Mouse (Mus musculus): ENCODE results near the gene Pitx3.

- TF ChIP-seq CTCF (IDR thresholded peaks at IDR 0.05; ENCODE audit: extremely low read depth, insufficient read depth, insufficient read length, insufficient replicate concordance): no peak
- TF ChIP-seq POLR2A (IDR thresholded peaks at IDR 0.05; ENCODE audit: low read depth, low read length): no peak
Observed at GRCm38 (mm10) chr19:46087871-46088270, 60.3 kb downstream of the Pitx3 start.
